Mouse (Mus musculus) left cerebral cortex, postnatal 25 days (tissue): ENCODE measurements around the gene Dnal1. TPM values are rescaled to one million over a fixed set of nuclear protein-coding genes. Genes with fewer than 3 reads are reported as not detected.

Source experiments
- DNase-seq, 2 experiments: peaks; one replicate each; pipeline ENCODE4 v3.0.0; 2022; ENCODE audit warnings: low spot score in 2 of 2, mixed read lengths in 1 of 2
- intact Hi-C: fragments of 180-260 bp; cut with DNase I; formaldehyde crosslinking; loops from one replicate; pipeline ENCODE4 v1.15.1; 2025
- total RNA-seq, 2 experiments: library from RNA; stranded (reverse); gene quantifications; 2 replicates each; pipeline ENCODE4 v1.2.3; 2021

The Dnal1 gene
- total RNA-seq, 2 experiments from 2014 or later = 104 to 108 TPM

DNA sequence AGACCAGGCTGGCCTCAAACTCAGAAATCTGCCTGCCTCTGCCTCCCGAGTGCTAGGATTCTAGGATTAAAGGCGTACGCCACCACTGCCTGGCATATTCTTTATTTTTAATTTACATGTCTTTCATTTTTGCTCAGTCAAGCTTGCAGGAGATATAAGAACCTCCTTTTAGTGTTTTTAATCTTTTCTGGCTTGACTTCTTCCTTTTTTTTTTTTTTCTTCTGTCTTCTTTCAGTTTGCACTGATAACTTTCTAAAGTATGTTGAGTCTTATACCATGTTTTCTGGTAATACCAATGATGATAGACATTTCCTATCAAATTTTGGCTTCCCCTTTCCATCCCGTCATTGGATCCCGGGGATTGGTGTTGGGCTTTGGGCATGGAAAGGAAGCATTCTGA, 5.4 kb downstream of the Dnal1 start:
- intact Hi-C loops = no loop called here
- DNase-seq = no peak

DNA sequence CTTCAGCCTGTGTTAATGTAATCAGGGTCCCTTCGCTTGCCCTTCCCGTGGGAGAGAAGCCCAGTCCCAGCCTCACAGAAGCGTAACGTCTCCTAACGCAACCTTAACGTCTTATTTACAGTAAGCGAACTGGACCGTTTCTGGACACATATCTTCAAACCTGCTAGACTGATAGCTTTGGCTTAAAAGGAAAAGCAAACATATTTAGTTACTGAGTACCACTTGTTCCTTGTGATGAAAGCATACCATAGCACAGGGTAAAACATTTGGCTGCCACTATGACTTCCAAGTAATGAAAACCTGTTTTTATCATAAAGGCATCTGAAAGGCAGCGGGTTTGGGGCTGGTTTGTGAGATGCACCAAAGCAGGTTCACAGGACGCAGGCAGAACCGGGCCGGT, 11.7 kb downstream of the Dnal1 start:
- intact Hi-C loops = no loop called here
- no peak for DNase-seq

DNA sequence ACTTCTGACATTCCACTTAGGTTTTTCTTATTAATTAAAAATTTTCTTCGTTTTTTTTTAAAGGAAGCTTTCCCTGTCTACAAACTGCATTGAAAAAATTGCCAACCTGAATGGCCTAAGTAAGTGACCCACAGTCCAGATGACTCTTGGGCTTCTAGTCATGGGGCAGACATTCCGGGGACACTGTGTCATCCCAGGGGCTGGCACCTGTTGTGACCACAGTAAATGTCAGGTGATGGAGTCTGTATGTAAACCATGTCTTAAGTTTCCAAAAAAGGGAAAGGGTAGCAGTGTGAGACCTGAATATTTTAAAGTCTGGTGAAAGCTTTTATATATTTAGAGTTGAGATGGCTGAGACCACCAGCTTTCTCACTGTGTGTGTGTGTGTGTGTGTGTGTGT, 12.7 kb downstream of the Dnal1 start:
- intact Hi-C loops = no loop called here

DNA sequence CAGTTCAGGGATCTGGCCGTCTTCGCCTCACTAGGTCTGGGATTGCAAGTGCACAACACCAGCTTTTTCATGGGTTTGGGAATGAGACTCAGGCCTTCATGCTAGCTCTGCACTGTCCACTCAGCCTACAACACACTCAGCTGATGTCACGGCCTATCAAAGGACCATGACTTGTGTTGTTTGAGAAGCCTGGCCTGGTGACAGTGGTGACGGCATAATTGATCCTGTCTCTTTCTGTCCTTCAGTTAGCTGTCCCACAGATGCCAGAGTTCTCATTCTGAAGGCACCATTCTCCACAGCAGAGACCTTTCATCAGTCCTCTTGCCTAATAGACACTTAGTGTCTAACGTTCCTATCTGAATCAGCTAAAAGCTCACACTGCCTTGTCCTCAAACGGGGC, 14.4 kb downstream of the Dnal1 start:
- intact Hi-C loops = no loop called here
- no peak for DNase-seq

More for the DNA sequence above, 12.7 kb downstream of the Dnal1 start:
- DNase-seq = no peak

DNA sequence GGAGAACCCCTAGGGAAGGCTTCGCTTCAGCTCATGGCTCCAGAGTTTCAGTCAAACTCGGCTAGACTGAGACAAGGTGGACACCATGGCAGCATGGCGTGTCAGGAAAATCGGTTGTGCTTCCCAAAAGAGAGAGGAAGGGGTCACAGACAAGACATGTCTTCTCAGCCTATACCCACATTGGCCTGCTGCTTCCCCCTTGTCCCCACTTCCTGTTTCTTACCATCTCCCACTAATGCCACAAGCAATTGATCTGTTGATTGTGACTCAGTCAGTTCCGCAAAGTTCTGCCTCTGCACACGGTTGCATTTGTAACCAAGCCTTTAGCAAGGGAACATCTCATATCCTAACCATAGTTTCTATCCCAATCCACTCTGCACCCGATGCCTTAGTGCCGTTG, 15.8 kb downstream of the Dnal1 start:
- DNase-seq = no peak
- intact Hi-C loops = no loop called here

DNA sequence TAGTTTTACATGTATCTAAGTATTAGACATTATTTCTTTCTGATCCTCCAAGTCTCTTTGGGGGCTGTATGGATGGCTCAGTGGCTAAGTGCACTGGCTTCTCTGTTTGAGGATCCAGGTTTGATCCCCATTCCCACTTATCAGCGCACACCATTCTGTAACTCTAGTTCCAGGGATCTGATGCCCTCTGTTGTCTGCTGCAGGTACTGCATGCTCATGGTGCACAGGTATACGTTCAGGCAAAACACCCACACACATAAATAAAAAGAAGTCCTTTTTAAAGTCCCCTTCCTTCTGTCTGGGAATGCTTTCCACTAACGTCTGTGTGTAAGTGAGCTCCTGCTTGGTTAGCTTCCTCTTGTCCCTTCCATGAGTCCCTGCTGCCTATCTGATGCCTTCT, 18.1 kb downstream of the Dnal1 start:
- intact Hi-C loops = no loop called here
- no peak for DNase-seq

DNA sequence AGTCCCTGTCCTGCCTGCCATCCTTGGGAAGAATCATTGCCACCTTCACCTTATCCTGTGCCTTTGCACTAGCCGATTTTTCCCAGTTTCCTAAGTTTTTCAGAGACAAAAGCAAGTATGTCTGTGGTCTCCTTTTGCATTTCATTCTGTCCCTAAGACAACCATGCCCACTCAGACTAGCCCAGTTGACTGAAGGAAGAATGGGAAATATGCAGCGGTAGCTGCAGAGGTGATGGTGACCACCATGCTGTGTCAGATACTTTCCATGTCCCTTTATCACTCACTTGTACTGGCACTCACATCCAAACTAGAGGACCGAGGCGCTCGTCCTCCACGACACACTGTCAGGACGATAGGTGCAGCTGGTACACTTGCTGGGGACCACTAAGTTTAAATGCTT, 23.0 kb downstream of the Dnal1 start:
- intact Hi-C loops = no loop called here

DNA sequence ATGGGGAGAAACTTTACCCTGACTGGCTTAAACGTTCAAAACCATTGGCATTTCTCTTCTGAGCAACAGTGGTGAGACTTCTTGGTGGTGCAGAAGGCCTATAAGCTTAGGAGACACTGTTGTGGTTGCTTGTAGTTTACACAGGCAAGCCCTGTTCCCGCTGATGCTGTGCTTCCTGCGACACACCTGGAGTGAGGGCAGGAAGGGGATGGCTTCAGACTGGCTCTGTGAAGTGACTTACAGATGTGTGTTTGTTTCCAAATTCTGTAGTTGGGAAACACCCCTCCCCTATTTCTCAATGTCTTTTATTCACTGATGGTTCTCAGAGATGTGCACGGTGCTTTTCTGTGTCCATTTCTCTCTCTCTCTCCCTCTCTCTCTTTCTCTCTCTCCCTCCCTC, 26.0 kb downstream of the Dnal1 start:
- DNase-seq = no peak
- intact Hi-C loops = no loop called here

More for the DNA sequence above, 23.0 kb downstream of the Dnal1 start:
- DNase-seq = no peak

DNA sequence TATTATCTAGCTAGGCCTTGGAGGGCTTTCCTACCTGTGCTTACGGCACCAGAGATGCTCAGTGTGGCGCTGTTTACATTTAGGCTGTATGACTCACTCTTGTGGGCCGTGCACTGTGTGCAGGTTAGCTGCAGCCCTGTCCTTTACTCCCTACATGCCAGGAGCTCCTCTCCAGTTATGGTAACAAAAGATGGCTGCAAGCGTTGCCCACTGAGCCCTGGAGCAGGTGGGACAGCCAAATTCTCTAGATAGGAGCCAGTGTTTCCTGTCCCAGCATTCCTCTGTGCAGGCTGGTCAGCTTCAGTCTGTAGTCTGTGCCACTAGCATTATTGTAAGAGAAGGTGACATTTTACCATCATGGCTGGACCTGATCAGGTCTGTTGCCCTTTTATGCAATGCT, 27.1 kb downstream of the Dnal1 start:
- no peak for DNase-seq
- intact Hi-C loops = no loop called here

DNA sequence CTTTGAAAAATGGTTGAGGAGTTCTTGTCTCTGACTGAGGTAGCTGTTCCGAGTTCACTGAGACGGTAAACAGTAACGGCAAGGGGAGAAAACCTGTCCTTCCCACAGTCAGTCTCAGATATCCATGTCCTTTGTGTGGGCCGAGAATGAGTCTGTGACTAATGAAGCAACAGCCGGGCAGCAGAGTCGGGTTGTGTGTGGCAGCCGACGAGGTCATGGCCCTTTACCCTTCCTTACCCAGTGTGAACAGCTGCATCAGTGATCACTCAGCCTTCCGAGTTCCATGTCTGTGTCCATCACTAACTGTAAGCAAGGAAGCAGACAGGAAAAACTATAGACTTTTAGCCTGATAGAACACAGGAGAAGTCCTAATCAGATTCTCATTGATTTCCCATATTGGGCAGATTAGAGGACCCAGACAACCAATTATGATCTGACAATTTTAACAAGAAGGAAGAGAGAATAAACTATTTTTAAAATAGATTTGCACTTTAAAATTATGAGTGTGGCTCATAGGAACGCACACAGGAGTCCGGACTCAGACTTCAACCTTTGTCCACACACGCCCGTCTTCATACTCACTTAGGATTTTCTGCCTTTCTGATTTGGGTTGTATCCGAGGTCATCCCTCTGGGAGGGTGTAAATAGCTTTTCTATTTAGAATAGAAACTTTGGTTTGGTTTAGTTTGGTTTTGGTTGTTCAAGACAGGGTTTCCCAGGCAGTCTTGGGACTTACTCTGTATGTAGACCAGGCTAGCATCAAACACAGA, 28.3 kb downstream of the Dnal1 start:
- no peak for DNase-seq
- intact Hi-C loops = no loop called here

DNA sequence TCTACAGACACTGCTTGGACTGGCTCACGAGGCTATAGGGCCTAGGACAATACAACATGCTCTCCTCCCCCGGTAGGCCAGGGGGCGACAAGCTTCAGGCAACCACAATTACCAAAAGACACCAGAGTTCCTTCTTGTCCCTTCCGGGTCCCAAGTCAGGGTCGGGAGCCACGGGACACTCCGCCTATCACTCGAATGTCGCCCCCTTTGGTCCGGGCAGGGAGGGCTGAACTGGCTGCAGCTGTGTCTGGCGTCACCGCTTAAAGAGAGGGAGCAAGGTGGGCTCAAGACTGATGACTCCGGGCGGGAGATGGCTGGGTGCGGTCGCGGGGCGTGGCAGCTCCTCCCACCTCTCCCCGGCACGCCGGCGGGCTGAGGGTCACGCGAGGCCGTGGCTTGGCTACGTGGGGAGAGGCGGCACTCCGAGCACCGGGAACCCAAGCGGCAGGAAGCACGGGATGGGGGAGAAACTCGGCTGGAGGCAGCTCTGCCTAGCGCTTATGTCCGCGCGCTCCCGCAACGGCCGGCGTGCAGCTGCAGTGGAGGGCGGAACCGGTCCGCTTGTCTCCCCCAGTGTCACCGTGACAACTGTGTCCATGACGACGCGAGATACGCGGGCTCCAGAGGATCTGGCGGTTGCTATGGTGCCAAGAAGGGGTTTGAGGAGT, 33.9 kb downstream of the Dnal1 start, which contains the start of gene Pnma1:
Gene Pnma1 (minus strand): TSS at position 536 of the 668 bp plus-strand sequence.
- intact Hi-C loops = no loop called here
- DNase-seq = peak; percentile 84 to 91

DNA sequence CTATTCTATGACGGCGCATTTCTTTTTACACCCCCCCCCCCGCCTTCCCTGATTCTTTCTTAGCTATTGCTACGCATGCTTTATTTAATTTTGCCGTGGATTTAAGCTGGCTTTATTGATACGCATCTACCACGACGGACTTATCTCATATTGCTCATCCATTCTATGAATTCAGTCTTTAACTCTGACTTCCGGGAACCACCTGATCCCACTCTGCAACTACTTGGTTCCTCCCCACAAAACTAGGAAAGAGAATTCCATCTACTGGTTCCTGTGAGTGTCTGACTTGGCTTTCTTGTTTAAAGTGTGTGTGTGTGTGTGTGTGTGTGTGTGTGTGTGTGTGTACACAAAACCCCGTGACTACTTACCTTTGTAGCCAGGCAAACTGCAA, 34.5 kb downstream of the Dnal1 start:
- intact Hi-C loops = no loop called here
- no peak for DNase-seq

DNA sequence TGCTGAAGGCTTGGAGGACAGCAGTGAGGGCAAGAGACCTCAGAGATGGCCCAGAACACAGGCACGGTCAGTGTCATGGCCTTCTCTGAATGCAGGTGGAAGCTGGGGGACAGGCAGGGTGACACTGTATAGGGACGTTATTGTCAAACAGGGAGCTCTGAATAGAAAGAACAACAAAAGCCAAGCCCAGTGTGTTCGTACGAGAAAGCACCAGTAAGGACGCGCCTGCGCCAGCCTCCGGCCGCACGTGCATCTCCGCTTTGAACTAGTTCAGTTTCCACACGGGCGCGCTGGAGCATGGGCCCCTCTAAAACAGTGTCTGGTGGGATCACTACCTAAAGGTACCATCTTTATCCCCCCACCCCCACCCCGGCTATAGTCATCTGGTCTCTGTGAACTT, 35.8 kb downstream of the Dnal1 start:
- DNase-seq = no peak
- intact Hi-C loops = no loop called here

DNA sequence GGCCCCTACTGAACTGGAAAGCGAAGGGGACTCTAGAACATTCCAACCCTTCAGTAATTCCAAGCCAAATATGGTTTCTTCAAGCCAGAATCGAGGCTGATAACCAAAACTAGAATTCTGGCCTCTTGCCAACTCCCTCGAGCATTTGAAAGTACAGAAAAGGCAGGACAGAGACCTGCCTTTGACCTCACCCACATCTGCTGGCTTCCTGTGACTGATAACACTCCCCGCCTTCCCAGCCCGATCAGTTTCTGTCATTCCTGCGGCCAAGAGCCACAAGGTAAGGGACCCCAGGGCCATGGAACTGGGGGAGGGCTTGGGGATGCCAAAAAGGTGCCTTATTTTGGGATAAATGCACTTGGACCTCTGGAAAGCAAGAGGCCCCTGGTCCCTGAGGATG, 36.8 kb downstream of the Dnal1 start:
- DNase-seq = no peak
- intact Hi-C loops = no loop called here

DNA sequence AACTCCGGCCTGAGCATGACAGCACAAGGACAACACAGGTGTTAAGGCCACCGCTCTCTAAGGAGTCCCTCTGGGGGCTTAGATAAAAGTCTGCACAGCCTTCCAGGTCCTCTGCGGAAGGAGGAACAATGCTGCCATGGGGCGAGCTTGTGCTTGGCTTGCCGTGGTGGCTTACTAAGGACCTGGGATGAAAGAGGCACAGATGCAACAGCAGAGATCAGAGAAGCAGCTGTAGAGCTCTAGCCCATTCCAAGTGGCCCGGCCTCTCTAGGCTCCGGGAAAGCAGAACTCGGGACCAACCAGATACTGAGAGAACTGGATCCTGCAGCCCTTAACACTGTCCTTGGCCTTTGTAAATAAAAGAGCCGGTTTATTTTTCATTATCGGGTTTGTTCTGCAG, 37.7 kb downstream of the Dnal1 start:
- no peak for DNase-seq
- intact Hi-C loops = no loop called here

DNA sequence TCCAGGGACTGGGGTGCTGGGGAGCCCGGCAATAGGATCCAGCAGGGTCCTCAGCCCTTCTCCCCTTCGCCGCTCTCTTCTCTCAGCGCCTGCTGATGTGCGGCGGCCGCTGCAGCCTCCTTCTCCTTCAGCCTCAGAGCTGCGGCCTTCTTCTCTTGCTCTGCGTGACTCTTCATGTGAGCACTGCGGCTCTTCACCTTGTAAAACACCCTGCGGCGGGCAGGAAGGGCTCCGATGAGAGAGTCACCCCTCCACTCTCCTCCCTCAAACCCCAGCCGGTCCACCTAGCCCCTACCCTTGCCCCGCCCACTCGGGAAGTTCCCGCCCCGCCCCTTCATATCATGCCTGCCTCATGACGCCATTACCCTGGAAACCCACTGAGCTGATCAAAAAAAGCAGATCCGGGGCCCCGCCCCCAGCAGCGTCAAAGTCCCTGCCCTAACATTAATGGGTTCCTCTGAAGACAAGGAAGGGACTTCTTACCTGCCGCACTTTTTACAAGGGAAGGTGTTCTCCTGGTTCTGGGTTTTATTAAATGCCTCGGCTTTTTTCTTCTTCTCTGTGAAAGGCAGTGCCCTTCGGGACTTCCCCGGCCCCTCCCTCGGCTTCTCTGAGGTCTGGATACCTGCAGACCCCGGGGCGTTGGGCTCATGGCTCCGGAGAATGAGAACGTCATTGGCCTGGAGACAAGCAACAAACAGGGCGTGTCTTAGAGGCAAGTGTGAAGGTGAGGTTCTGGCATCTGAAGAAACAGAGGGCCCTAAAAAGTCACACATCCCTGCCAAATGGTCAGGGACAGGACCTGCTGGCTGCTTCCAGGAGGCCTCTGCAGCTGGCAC, 38.4 kb downstream of the Dnal1 start:
- intact Hi-C loops = no loop called here
- DNase-seq = no peak

DNA sequence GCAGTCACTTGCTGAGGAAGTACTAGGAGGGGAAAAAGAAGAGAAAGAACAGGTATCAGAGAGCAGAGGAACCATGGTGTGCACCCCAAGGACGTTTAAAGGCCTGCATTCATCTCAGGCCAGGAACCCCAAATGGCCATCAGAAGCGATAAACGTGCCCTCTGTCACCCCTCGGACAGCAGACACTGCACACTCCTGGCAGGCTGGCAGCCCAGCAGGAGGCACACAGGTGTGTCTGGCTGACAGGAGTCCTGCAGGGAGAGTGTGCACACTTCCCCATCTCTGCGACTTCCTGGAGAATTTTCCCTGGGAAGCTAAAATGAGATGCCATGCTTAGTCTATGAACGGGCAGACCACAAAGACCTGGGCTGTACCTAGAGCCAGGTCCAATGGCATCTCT, 39.2 kb downstream of the Dnal1 start:
- no peak for DNase-seq
- intact Hi-C loops = no loop called here

DNA sequence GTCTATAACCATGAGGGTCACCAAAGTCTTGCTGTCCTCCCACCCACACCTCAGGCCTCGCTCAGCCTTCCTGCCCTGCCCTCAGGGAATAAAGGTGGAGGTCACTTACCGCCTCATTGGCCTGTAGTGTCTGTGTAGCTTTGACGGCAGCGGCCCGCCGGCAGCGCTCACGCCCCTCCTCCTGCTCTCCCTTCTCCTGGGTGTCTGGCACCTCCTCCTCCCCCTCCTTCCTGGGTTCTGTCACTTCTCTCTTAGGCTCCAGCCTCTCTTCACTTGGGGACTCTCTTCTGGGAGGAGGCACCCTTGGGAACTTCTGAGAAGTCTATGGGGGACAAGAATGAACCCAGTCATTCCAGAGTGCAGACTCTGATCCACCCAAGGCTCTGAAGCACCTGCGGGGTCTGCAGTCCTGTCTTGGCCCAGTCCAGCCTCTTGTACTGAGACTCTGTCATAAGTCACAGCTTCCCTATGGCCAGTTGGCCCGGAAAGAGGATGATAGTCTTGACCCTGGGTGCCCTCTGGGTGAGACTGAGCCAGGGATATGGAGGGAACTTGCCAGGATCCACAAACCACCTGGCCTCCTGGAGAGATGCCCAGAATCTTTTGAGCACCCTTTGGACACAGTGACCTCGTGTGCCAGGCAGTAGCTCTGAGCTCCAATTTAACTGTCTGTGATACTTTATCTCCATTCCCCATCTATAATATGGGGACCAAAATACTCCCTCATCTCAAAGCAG, 40.8 kb downstream of the Dnal1 start:
- no peak for DNase-seq
- intact Hi-C loops = no loop called here

DNA sequence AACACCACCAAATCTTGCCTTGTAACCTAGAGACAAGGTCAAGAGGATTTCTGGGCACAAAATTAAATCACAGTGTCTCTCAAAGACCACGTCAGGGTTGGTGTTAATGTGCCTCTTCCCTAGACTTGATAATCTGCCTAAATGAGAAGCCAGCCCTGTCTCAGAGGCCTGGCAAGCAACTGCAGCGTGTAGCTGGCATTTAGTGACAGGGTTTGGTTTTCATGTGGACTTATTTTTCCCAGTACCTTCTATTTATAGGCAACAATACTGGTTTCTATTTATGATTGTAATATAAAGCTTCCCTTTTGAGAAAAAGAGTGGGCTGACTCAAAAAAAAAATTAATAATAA, 41.3 kb downstream of the Dnal1 start:
- no peak for DNase-seq
- intact Hi-C loops = no loop called here

DNA sequence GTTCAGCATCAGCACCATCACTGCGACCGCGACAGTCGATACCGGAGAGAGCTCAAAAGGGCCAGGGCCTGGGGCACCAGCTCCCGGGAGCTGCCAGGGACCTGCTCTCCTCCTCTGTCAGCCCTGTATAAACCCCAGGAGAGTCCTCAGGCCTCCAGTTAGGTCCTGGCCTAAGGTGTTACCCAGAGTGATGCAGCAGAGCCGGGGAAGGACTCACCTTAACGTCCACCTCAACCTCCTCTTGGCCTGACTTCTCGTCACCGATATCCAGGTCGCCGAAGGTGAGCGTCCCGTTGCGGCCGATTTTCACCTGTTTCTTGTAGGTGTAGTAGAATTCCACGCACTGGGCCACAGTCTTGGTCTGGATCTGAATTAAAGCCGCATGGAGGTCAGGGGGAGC, 42.0 kb downstream of the Dnal1 start:
- DNase-seq = no peak
- intact Hi-C loops = no loop called here
